Mouse (Mus musculus) cerebellum, adult 18-20 months (tissue): ENCODE data around the gene Tchhl1.
A peak's percentile ranks its signal among the peaks of the same experiment; 100 is the strongest.
"Not testable (repeated sequence)": the region's sequence is repeated elsewhere in the genome, so short reads cannot be mapped to it uniquely, and the experiment has no call there.

ENCODE experiments used
- DNase-seq, 2 experiments: peaks; one replicate each; pipeline ENCODE4 v3.0.0; 2021

Tchhl1 gene

DNA sequence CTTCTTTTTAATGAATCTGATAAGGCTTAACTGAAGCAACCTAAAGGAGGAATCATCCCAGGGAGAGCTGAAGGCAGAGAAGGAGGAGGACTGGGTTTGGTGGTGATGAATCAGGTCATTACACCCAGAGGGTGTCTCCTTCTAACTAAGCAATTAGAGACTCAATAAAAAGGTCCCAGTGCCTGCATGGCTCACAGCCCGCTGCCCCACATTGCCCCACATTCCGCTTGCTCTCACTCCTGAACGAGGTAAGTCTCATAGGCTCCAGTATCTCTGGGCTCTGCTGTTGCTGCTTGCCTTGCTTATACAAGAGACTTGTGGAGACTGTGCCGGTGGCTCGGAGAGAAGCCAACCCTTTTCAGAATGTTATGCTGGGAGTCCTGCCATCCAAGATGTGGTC, at the start of gene Tchhl1:
Gene Tchhl1 (plus strand): TSS at position 194 of the 400 bp plus-strand sequence.
- DNase-seq, result peak in 1 of 2 experiments; percentile 3

- DNase-seq, result no peak
These were observed 36.9 kb upstream of the Tchhl1 start for GRCm38 (mm10) chr3:93431673-93432072.

DNA sequence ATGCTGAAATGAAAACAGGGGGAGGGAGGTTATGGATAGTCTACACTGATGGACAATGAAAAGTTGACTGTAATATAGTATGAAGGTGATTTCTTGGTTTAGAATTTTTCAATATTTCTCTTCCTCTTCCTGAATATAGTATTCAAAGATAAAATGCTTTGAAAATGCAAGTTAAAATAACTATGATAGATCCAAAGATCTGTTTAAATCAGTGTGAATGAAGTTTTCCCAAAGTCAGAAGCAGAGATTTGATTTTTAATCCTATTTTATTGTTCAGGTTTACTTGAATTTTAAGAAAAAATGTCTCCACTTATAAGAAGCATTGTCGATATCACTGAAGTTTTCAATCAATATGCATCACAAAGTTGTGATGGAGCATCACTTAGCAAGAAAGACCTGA, 26.5 kb upstream of the Tchhl1 start, which contains the start of gene Tchh:
Gene Tchh (plus strand): TSS at position 301 of the 400 bp plus-strand sequence.
- DNase-seq, result no peak

DNA sequence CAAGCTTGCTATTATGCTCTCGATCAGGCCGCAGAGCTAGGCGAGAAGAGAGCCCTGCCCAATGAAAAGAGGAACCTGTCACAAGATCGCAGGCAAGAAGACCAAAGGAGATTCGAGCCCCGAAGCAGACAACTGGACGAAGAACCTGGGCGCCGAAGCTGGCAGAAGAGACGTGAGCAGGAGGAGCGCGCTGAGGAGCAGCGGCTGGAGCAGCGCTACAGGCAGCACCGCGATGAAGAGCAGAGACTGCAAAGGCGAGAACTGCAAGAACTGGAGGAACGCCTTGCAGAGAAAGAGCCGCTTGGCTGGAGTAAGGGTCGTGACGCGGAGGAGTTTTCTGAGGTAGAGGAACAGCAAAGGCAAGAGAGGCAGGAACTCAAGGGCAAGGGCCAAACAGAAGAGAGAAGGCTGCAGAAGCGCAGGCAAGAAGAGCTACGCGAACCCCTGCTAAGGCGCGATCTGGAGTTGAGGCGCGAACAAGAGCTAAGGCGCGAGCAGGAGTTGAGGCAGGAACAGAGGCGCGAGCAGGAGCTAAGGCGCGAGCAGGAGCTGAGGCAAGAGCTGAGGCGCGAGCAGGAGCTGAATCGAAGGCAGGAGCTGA, 25.0 kb upstream of the Tchhl1 start:
- DNase-seq, result peak in 1 of 2 experiments; percentile 14

DNA sequence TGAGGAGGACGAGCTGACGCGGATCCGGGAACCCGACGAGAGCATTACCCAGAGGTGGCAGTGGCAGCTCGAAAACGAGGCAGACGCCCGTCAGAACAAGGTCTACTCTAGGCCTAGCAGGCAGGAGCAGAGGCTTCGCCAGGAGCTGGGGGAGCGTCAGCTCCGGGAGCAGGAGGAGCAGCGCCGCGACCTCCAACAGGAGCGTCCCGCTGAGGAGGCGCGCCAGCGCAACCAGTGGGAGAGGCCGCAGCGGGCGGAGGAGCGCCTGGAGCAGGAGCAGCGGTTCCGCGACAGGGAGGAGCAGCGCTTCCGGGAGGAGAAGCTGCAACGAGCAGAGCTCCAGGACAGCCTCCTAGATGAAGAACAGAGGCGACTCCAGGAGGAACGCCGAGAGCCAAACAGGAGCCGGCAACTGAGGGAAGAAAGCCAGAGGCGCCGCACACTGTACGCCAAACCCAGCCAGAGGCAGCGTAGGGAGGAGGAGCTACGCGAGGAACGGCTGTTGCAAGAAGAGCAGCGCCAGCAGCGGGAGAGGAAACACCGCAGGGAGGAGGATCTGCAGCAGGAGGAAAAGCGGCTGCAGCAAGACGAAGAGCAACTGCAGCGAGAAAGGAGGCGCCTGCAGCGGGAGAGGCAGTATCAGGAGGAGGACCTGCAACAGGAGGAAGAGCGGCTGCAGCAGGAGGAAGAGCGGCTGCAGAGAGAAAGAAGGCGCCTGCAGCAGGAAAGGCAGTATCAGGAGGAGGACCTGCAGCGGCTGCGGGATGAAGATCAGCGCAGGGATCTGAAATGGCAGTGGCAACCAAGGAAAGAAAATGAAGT, 24.0 kb upstream of the Tchhl1 start:
- DNase-seq, result peak; percentile 20 to 30

GRCm38 (mm10) chr3:93445165-93445705, 23.3 kb upstream of the Tchhl1 start:
- DNase-seq, result peak in 1 of 2 experiments; percentile 18

DNA sequence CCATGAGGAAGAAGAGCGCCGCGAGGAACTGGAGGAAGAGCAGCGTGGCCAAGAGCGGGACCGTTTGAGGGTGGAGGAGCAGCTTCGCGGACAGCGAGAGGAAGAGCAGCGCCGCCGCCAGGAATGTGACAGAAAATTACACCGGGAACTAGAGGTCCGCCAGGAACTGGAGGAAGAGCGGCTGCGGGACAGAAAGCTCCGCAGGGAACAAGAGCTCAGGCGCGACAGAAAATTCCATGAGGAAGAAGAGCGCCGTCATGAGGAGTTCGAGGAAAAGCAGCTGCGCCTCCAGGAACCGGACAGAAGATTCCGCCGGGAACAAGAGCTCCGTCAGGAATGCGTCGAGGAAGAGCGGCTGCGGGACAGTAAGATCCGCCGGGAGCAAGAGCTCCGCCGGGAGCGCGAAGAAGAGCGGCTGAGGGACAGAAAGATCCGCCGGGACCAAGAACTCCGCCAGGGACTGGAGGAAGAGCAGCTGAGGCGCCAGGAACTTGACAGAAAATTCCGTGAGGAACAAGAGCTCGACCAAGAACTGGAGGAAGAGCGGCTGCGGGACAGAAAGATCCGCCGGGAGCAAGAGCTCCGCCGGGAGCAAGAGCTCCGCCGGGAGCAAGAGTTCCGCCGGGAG, 22.3 kb upstream of the Tchhl1 start:
- peak; percentile 10 to 25 for DNase-seq

GRCm38 (mm10) chr3:93446756-93447137, 21.8 kb upstream of the Tchhl1 start:
- peak; percentile 3 to 46 for DNase-seq

DNA sequence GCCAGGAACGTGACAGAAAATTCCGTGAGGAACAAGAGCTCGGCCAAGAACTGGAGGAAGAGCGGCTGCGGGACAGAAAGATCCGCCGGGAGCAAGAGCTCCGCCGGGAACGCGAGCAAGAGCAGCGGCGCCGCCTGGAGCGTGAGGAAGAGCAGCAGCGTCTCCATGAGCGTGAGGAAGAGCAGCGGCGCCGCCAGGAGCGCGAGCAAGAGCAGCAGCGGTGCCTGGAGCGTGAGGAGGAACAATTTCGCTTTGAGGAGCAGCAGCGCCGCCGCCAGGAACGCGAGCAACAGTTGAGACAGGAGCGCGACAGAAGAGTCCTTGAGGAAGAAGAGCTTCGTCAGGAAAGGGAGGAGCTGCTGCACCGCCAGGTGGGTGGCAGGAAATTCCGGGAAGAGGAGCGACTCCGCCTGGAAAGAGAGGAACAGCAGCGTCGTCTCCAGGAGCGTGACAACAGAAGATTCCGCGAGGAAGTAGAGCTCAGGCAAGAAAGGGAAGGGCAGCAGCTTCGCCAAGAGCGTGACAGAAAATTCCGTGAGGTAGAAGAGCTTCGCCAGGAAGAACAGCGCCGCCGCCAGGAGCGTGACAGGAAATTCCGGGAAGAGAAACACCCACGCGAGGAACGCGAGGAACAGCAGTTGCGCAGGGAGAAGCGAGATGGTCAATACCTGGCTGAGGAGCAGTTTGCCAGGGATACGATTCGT, 21.3 kb upstream of the Tchhl1 start:
- DNase-seq, result peak; percentile 38 to 44

DNA sequence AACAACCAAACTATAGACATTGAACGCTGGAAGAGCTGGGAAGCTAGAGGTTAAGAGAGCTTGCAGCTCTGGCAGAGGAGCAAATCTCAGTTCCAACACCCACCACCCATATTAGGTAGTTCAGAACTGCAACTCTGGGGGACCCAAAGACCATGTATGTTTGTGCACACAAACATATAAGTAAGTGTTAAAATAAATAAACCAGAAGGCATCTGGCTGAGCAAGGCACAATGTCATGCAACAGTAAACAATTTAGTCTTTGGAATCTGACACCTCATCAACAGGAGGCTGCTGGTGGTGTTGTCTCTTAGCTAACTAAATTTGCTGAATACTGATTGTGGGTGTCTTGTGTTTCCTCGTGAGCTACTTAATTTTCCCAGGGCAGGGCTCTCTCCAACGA, 2.0 kb upstream of the Tchhl1 start:
- DNase-seq, result no peak

- no peak for DNase-seq
These were observed 1.4 kb upstream of the Tchhl1 start for GRCm38 (mm10) chr3:93467130-93467529.

- no peak for DNase-seq
These were observed 1.1 kb downstream of the Tchhl1 start for GRCm38 (mm10) chr3:93469629-93470028.

DNA sequence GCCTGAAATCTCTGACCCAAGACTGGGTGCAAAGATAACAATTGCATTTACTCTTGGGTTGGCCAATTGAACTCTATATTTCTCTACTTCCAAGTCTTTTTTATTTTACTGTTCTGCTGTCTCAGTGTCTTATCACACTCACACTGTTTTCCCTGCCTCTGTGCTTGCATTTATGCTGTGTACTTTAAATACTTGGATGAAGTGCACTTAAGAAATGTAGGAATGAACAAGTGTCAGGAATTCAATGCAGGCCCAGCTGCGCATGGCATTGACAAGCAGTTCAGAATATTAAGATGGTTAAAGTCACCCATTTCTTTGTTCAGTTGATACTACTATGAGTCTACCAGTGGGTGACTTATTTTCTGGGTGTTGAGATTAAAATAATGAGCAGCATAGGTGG, 11.5 kb downstream of the Tchhl1 start:
- DNase-seq, result no peak

GRCm38 (mm10) chr3:93481982-93482616, 13.5 kb downstream of the Tchhl1 start:
- no peak for DNase-seq

- DNase-seq, result no peak
These were observed 17.1 kb downstream of the Tchhl1 start for GRCm38 (mm10) chr3:93485611-93486010.

- no peak for DNase-seq
These were observed 20.0 kb downstream of the Tchhl1 start for GRCm38 (mm10) chr3:93488541-93488940.

GRCm38 (mm10) chr3:93492176-93492575, 23.6 kb downstream of the Tchhl1 start:
- no peak for DNase-seq

- peak; percentile 45 to 47 for DNase-seq
These were observed 25.4 kb downstream of the Tchhl1 start for GRCm38 (mm10) chr3:93493992-93494391.

- DNase-seq, result not testable (repeated sequence)
These were observed 26.2 kb downstream of the Tchhl1 start for GRCm38 (mm10) chr3:93494774-93495173.

- DNase-seq, result no peak
These were observed 28.6 kb downstream of the Tchhl1 start for GRCm38 (mm10) chr3:93497131-93497530.

DNA sequence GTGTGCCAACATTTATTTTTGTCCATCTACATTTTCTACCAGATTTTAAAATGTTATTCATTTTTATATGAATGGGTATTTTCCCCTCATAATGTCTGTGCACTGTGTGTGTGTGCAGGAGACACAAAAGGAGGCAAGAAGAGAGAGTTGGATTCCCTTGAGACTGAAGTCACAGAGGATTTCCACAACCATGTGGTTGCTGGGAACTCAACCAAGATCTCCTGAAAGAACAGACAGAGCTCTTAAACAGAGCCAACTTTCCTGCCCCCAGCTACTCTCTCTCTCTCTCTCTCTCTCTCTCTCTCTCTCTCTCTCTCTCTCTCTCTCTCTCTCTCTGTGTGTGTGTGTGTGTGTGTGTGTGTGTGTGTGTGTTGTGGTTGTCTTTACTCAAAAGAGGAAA, 30.6 kb downstream of the Tchhl1 start:
- no peak for DNase-seq

- DNase-seq, result no peak
These were observed 36.1 kb downstream of the Tchhl1 start for GRCm38 (mm10) chr3:93504536-93505189.
